Mouse (Mus musculus) ES-Bruce4 (cell line): ENCODE measurements at regions not wholly inside any gene's neighbourhood (a gene's known extent, or its start where the extent isn't known, plus 50 kb on each side); places are given as distances from the start of the nearest gene placed in this dataset.

ENCODE experiments used
- CTCF ChIP-seq: IDR thresholded peaks from one replicate; pipeline ENCODE4 v1.8.1; 2011; ENCODE audit warnings: low read depth, low read length
- POLR2A ChIP-seq: IDR thresholded peaks from one replicate; pipeline ENCODE4 v1.8.1; 2011; ENCODE audit warnings: low read length; ENCODE audit not compliant: insufficient read depth

GRCm38 (mm10) chr8:35188531-35188930, 577.1 kb upstream of the Gm19410 start:
- TF ChIP-seq POLR2A (no peak), CTCF (no peak)
